Mouse (Mus musculus) embryonic facial prominence, embryonic 11.5 days (tissue): ENCODE measurements around the gene Zcrb1. TPM values are rescaled to one million over a fixed set of nuclear protein-coding genes. Genes with fewer than 3 reads are reported as not detected.

Source experiments
- ATAC-seq: fragments of 200-750 bp; cut with Nextera tagmentation; replicated peaks from 2 replicates; pipeline ENCODE4 v1.8.0; 2017; ENCODE audit warnings: low read depth; ENCODE audit not compliant: insufficient number of reproducible peaks, low FRiP score, low TSS enrichment
- DNase-seq: peaks from one replicate; pipeline ENCODE4 v3.0.0-alpha.2; 2015; ENCODE audit warnings: low spot score
- H3K27ac ChIP-seq: fragments of 300-500 bp; sonication (generic); replicated peaks from 2 replicates; pipeline ENCODE4 v1.5.1; 2014; ENCODE audit warnings: mild to moderate bottlenecking, low read depth, low read length, control low read depth
- H3K27me3 ChIP-seq: fragments of 300-500 bp; sonication (generic); 2 replicates; pipeline ENCODE4 v1.6.1; 2014; ENCODE audit warnings: mild to moderate bottlenecking, low read length, moderate library complexity, mixed read lengths; ENCODE audit not compliant: control insufficient read depth, insufficient read depth
- H3K36me3 ChIP-seq: fragments of 300-500 bp; sonication (generic); replicated peaks from 2 replicates; pipeline ENCODE4 v1.6.1; 2014; ENCODE audit warnings: low read depth, mild to moderate bottlenecking, low read length, moderate library complexity, mixed read lengths; ENCODE audit not compliant: control insufficient read depth, insufficient read depth
- H3K4me1 ChIP-seq: fragments of 300-500 bp; sonication (generic); 2 replicates; pipeline ENCODE4 v1.6.1; 2014; ENCODE audit warnings: low read length, mixed read lengths; ENCODE audit not compliant: control insufficient read depth, insufficient read depth
- H3K4me2 ChIP-seq: fragments of 300-500 bp; sonication (generic); 2 replicates; pipeline ENCODE4 v1.6.1; 2014; ENCODE audit warnings: low read depth, mild to moderate bottlenecking, control low read depth, low read length, moderate library complexity
- H3K4me3 ChIP-seq: fragments of 300-500 bp; sonication (generic); 2 replicates; pipeline ENCODE4 v1.5.1; 2014; ENCODE audit warnings: low read depth, low read length, control low read depth
- H3K9ac ChIP-seq: fragments of 300-500 bp; sonication (generic); replicated peaks from 2 replicates; pipeline ENCODE4 v1.6.1; 2014; ENCODE audit warnings: mild to moderate bottlenecking, control low read depth, low read length
- H3K9me3 ChIP-seq: fragments of 300-500 bp; sonication (generic); replicated peaks from 2 replicates; pipeline ENCODE4 v1.6.1; 2016; ENCODE audit warnings: mild to moderate bottlenecking, low read length, inconsistent platforms, mixed read lengths; ENCODE audit not compliant: control insufficient read depth
- WGBS: fragments of 180-500 bp; shearing (Covaris S2); extraction: QIAGEN DNeasy Blood & Tissue Kit; methylation state at CpG from one replicate; pipeline ENCODE4 v1.1.7; 2014; 5-methylcytosine and 5-hydroxymethylcytosine counted together
- polyA plus RNA-seq: library from polyadenylated mRNA; unstranded; fragments of >200 nt; fragmentation: Nextera tagmentation; extraction: Ambion mirVana; gene quantifications from 2 replicates; pipeline ENCODE4 v1.2.1, GENCODE M21; 2014

Zcrb1 gene
- polyA plus RNA-seq, 1 experiment from 2014 or later, result 176 TPM

DNA sequence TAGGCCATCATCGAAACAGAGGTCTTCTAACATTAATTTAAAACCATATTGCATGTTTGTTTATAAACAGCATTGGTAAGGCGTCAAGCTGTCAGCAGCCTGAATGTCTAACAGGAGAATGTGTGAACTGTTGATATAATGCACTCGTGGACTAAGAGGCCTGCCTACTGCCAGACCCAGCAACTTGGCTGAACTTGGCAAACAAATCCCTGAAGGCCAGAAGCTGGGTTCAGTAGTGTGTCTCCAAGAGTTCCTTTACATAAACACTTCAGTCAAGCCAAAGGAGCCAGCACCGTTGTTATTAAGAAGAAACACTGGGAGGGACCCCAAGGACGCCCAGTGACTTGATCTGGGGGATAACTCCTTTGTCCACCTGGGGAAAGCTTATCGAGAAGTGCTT lies 18.2 kb upstream of the Zcrb1 start:
- H3K36me3 ChIP-seq, result no peaks in the 10 kb centered on the region; the same call in 1 of the 2 replicates

DNA sequence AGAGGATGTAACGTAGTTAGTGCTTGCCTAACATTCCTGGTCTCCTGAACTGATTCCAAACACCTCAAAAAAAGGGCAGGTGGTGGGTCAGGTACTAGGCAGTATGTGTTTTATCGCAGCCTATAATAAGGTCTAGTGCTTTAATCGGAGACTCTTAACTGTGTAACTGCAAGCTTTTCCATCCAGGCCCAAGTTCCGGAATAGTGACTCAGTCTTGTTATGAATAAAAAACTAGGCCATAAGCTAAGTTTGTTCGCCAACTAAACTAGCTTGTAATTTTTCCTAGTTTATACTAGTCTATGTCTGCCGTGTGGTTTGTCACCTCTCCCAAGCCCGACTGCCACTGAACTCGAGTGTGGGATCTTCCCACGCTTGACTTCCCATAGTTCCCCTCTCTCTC lies 16.3 kb upstream of the Zcrb1 start:
- ATAC-seq (no peak), DNase-seq (no peak)
- H3K4me3 ChIP-seq, result no peak overlapping the region
- H3K9ac ChIP-seq, result no peak overlapping the region
- no peaks in the 10 kb centered on the region for H3K9me3 ChIP-seq
- no peak overlapping the region for H3K27ac ChIP-seq
- H3K4me2 ChIP-seq, result no peak overlapping the region
- H3K36me3 ChIP-seq, result no peaks in the 10 kb centered on the region; the same call in 1 of the 2 replicates
- WGBS, result 94% methylated on average over 9 of the region's 9 CpGs
- no peaks in the 10 kb centered on the region for H3K4me1 ChIP-seq
- H3K27me3 ChIP-seq, result no peaks in the 10 kb centered on the region

More for the DNA sequence above, 18.2 kb upstream of the Zcrb1 start:
- WGBS, result 91% methylated on average over 6 of the region's 6 CpGs
- H3K27ac ChIP-seq, result no peak overlapping the region
- H3K4me1 ChIP-seq, result no peaks in the 10 kb centered on the region
- H3K4me3 ChIP-seq, result no peak overlapping the region
- no peak overlapping the region for H3K4me2 ChIP-seq
- no peak for ATAC-seq
- H3K9ac ChIP-seq, result no peak overlapping the region
- H3K9me3 ChIP-seq, result no peaks in the 10 kb centered on the region
- DNase-seq, result no peak
- H3K27me3 ChIP-seq, result no peaks in the 10 kb centered on the region

DNA sequence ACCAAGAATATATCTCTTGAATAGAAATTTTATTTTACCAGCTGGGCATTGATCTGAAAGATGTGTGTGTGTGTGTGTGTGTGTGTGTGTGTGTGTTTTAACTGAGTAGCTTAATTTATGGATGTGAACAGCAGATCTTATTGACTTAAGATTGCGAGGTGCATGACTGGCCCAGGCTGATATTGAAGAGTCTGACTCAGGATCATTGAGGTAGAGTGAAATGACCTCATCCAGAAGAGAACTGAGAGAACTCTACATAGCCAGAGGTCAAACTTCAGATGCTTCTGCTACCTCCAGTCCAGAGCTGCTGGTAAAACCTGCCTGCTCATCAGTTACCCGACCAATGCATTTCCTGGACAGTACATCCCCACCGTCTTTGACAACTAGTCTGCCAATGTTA lies 14.3 kb upstream of the Zcrb1 start:
- Histone ChIP-seq H3K4me2 (no peak overlapping the region), H3K36me3 (no peaks in the 10 kb centered on the region; the same call in none of the 2 replicates), H3K27ac (no peak overlapping the region), H3K9me3 (no peaks in the 10 kb centered on the region), H3K27me3 (no peaks in the 10 kb centered on the region), H3K9ac (no peak overlapping the region), H3K4me3 (no peak overlapping the region), H3K4me1 (no peaks in the 10 kb centered on the region)
- WGBS, result 96% methylated on average over 3 of the region's 3 CpGs
- DNase-seq, result no peak
- ATAC-seq, result no peak

DNA sequence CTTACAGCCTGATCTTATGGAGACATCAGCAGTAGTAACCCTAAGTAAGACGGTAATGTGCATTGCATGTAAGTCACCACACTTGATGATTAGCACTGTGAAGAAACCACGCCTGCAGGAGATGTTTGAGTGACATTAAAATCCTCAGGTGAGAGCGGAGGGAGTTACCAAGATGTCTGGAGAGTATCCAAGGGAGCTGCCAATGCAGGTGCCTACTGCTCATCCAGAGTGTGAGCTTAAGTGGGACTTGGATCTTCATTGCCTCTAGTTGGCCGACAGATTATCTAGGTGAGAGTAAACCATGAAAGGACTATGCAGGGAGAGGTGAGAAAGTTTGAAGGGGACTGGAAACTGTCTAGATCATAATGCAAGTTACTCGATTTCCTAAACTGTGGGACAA lies 8.4 kb upstream of the Zcrb1 start:
- 96% methylated on average over 5 of the region's 5 CpGs for WGBS
- no peak for ATAC-seq
- H3K4me1 ChIP-seq, result no peaks in the 10 kb centered on the region
- H3K4me2 ChIP-seq, result no peak overlapping the region
- no peaks in the 10 kb centered on the region for H3K27me3 ChIP-seq
- H3K27ac ChIP-seq, result no peak overlapping the region
- H3K9ac ChIP-seq, result no peak overlapping the region
- no peak for DNase-seq
- no peak overlapping the region for H3K4me3 ChIP-seq
- no peaks in the 10 kb centered on the region; the same call in 1 of the 2 replicates for H3K36me3 ChIP-seq
- no peaks in the 10 kb centered on the region for H3K9me3 ChIP-seq

DNA sequence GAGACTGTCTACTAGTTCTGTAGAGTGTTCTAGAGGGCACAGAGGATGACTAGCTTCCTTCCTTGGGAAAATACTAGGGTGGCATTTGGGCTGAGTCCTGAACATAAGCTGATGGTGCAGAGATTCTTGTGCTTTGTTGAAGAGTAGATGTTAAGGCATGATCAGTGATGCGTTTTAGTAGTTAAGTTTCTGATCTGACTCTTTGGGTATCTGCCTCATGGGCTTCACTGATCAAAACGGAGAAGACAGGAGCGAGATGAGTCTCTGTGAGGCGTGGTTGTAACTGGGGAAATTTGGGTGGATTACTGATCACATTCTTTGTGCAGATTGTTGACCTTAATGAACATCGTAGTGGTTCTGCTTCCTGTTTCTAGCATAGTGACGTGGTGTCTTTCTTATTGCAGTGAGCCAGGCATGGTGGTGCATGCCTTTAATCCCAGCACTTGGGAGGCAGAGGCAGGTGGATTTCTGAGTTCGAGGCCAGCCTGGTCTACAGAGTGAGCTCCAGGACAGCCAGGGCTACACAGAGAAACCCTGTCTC lies 7.4 kb upstream of the Zcrb1 start:
- no peak overlapping the region for H3K9ac ChIP-seq
- H3K27ac ChIP-seq, result no peak overlapping the region
- no peaks in the 10 kb centered on the region for H3K4me1 ChIP-seq
- ATAC-seq, result no peak
- H3K36me3 ChIP-seq, result no peaks in the 10 kb centered on the region; the same call in 1 of the 2 replicates
- no peaks in the 10 kb centered on the region for H3K9me3 ChIP-seq
- H3K4me2 ChIP-seq, result no peak overlapping the region
- H3K27me3 ChIP-seq, result no peaks in the 10 kb centered on the region
- DNase-seq, result no peak
- WGBS, result 91% methylated on average over 7 of the region's 7 CpGs
- H3K4me3 ChIP-seq, result no peak overlapping the region

DNA sequence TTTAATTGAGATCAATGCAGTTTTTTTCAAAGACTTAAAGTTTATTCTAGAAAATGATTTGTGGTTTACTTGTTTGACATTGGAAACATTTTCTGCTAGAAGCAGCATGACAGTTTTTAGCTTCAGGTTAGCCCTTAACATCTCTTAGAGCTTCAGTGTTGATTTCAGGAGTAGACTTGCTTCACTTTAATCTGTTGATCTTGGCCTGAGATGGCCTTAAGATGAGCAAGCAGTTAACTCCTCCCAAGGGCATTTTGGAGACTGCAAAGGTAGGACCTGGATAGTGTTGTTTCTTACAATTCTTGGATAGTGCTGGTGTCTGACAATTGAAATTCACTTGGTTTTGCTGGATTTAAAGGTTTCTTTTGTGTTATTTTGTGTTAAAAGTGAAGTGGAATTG lies 6.7 kb upstream of the Zcrb1 start:
- no peak for DNase-seq
- Histone ChIP-seq H3K9ac (no peak overlapping the region), H3K4me3 (no peak overlapping the region), H3K9me3 (no peaks in the 10 kb centered on the region), H3K36me3 (no peaks in the 10 kb centered on the region; the same call in 1 of the 2 replicates), H3K4me2 (no peak overlapping the region), H3K27me3 (no peaks in the 10 kb centered on the region), H3K27ac (no peak overlapping the region), H3K4me1 (no peaks in the 10 kb centered on the region)
- no peak for ATAC-seq

DNA sequence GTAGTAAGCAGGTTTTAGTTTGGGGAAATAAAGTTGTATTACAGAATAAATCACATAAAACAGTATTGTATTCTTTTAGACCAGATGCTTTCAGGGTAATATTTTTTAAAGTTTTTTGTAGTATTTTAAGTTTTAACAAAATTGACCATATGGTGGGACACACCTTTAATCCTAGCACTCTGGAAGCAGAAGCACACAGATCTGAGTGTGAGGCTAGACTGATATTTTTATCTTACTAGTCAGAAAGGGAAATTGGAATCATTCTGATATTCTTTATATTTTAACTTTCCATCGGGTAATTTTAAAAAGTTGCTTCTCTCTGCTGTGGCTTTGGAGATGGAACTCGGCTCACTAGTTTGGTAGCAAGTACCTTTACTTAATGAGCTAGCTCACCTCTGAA lies 4.6 kb upstream of the Zcrb1 start:
- Histone ChIP-seq H3K4me2 (no peak overlapping the region), H3K27ac (no peak overlapping the region), H3K9me3 (no peaks in the 10 kb centered on the region), H3K36me3 (no peaks in the 10 kb centered on the region), H3K27me3 (no peaks in the 10 kb centered on the region), H3K4me1 (no peaks in the 10 kb centered on the region), H3K4me3 (no peak overlapping the region), H3K9ac (no peak overlapping the region)
- 91% methylated on average over 2 of the region's 2 CpGs for WGBS
- ATAC-seq (no peak), DNase-seq (no peak)

DNA sequence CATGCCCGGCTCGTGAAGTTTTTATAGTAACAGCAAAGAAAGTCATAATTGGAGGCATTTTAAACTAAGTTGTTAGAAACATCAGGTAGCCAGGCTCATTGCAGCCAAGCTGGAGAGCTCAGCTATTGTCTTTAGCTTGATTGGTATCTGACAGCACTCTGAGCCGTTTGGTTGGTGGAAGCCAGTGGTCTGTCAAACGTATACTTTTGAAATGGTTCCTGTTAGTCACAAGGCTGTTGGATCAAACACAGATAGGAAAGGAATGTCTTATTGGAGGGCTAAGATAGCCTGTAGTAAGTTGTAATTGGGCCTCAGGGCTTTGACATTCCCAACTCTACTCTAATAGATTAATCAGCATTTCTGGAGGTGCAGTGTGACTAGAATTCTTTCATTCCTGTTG lies 3.3 kb upstream of the Zcrb1 start:
- no peak overlapping the region for H3K4me3 ChIP-seq
- no peak overlapping the region for H3K4me2 ChIP-seq
- H3K27me3 ChIP-seq, result no peaks in the 10 kb centered on the region
- no peaks in the 10 kb centered on the region for H3K9me3 ChIP-seq
- ATAC-seq (no peak), DNase-seq (no peak)
- H3K27ac ChIP-seq, result no peak overlapping the region
- H3K9ac ChIP-seq, result no peak overlapping the region
- 82% methylated on average over 4 of the region's 4 CpGs for WGBS
- H3K4me1 ChIP-seq, result no peaks in the 10 kb centered on the region
- no peaks in the 10 kb centered on the region for H3K36me3 ChIP-seq
